Mouse (Mus musculus): ENCODE data around the gene Colgalt1. TPM values are rescaled to one million over a fixed set of nuclear protein-coding genes. Genes with fewer than 3 reads are reported as not detected.

Gene Colgalt1
- polyA plus RNA-seq, 1 experiment from 2014 or later = 67.2 TPM

- H3K9me3 ChIP-seq = no peaks in the 10 kb centered on the region
- H3K4me3 ChIP-seq = no peak overlapping the region
- 0 out of 2 replicates have a peak overlapping the region, but pooled peaks have one; percentile 8 for H3K9ac ChIP-seq
- H3K36me3 ChIP-seq = no peaks in the 10 kb centered on the region
- 76% methylated on average over 9 of the region's 9 CpGs for WGBS
- H3K4me1 ChIP-seq = peaks cover 28% of the 10 kb centered on the region
- peak overlapping the region; percentile 89 for H3K4me2 ChIP-seq (replicated peaks)
- H3K27ac ChIP-seq = no peak overlapping the region; the same call in 1 of the 2 replicates
- ATAC-seq (ENCODE audit: low FRiP score, low read depth) = no peak
- H3K27me3 ChIP-seq (replicated peaks) = peaks cover 10% of the 10 kb centered on the region
Observed at GRCm38 (mm10) chr8:71572847-71573633, 37.8 kb upstream of the Colgalt1 start.

GRCm38 (mm10) chr8:71574426-71574825 lies 36.4 kb upstream of the Colgalt1 start:
- Histone ChIP-seq H3K4me3 (no peak overlapping the region), H3K4me2 (replicated peaks) (no peak overlapping the region), H3K27me3 (replicated peaks) (no peaks in the 10 kb centered on the region), H3K36me3 (peaks cover 2% of the 10 kb centered on the region; the same call in 1 of the 2 replicates), H3K9me3 (no peaks in the 10 kb centered on the region), H3K9ac (no peak overlapping the region), H3K4me1 (peaks cover 20% of the 10 kb centered on the region), H3K27ac (no peak overlapping the region)
- 78% methylated on average over 7 of the region's 7 CpGs for whole genome bisulfite sequencing
- no peak for ATAC-seq (ENCODE audit: low FRiP score, low read depth)

GRCm38 (mm10) chr8:71575020-71575419 lies 35.8 kb upstream of the Colgalt1 start:
- ATAC-seq (ENCODE audit: low FRiP score, low read depth) = no peak

GRCm38 (mm10) chr8:71577856-71578387 lies 32.9 kb upstream of the Colgalt1 start:
- no peaks in the 10 kb centered on the region for H3K27me3 ChIP-seq (replicated peaks)
- H3K4me3 ChIP-seq = no peak overlapping the region
- no peak overlapping the region for H3K9ac ChIP-seq
- H3K9me3 ChIP-seq = no peaks in the 10 kb centered on the region
- no peak for ATAC-seq (ENCODE audit: low FRiP score, low read depth)
- H3K4me2 ChIP-seq (replicated peaks) = no peak overlapping the region
- H3K36me3 ChIP-seq = peaks cover 15% of the 10 kb centered on the region
- H3K27ac ChIP-seq = no peak overlapping the region
- 0 out of 2 replicates have a peak, but pooled peaks cover 5% of the 10 kb centered on the region for H3K4me1 ChIP-seq
- 82% methylated on average over 4 of the region's 4 CpGs for WGBS

More at GRCm38 (mm10) chr8:71575020-71575419, 35.8 kb upstream of the Colgalt1 start:
- Histone ChIP-seq H3K9me3 (no peaks in the 10 kb centered on the region), H3K27me3 (replicated peaks) (no peaks in the 10 kb centered on the region), H3K36me3 (peaks cover 7% of the 10 kb centered on the region; the same call in 1 of the 2 replicates), H3K4me3 (no peak overlapping the region), H3K27ac (no peak overlapping the region), H3K4me1 (peaks cover 20% of the 10 kb centered on the region), H3K9ac (no peak overlapping the region), H3K4me2 (replicated peaks) (no peak overlapping the region)
- 81% methylated on average over 1 of the region's 1 CpGs for WGBS

GRCm38 (mm10) chr8:71579009-71579408 lies 31.8 kb upstream of the Colgalt1 start:
- H3K27ac ChIP-seq = no peak overlapping the region
- no peak for ATAC-seq (ENCODE audit: low FRiP score, low read depth)
- 82% methylated on average over 1 of the region's 1 CpGs for WGBS

GRCm38 (mm10) chr8:71579476-71579875 lies 31.3 kb upstream of the Colgalt1 start:
- Histone ChIP-seq H3K4me3 (no peak overlapping the region), H3K27ac (no peak overlapping the region), H3K27me3 (replicated peaks) (no peaks in the 10 kb centered on the region), H3K4me1 (no peaks in the 10 kb centered on the region), H3K9ac (no peak overlapping the region), H3K36me3 (peaks cover 22% of the 10 kb centered on the region), H3K9me3 (no peaks in the 10 kb centered on the region), H3K4me2 (replicated peaks) (no peak overlapping the region)
- ATAC-seq (ENCODE audit: low FRiP score, low read depth) = no peak
- 89% methylated on average over 14 of the region's 14 CpGs for WGBS

More at GRCm38 (mm10) chr8:71579009-71579408, 31.8 kb upstream of the Colgalt1 start:
- Histone ChIP-seq H3K27me3 (replicated peaks) (no peaks in the 10 kb centered on the region), H3K4me1 (no peaks in the 10 kb centered on the region), H3K9ac (no peak overlapping the region), H3K9me3 (no peaks in the 10 kb centered on the region), H3K4me3 (no peak overlapping the region), H3K4me2 (replicated peaks) (no peak overlapping the region), H3K36me3 (peaks cover 18% of the 10 kb centered on the region)

GRCm38 (mm10) chr8:71580201-71580600 lies 30.6 kb upstream of the Colgalt1 start:
- no peak overlapping the region for H3K4me2 ChIP-seq (replicated peaks)
- peaks cover 30% of the 10 kb centered on the region for H3K36me3 ChIP-seq
- H3K9me3 ChIP-seq = no peaks in the 10 kb centered on the region
- WGBS = 36% methylated on average over 9 of the region's 9 CpGs
- no peak overlapping the region for H3K4me3 ChIP-seq
- no peak overlapping the region for H3K9ac ChIP-seq
- H3K4me1 ChIP-seq = no peaks in the 10 kb centered on the region
- H3K27me3 ChIP-seq (replicated peaks) = no peaks in the 10 kb centered on the region
- no peak for ATAC-seq (ENCODE audit: low FRiP score, low read depth)
- H3K27ac ChIP-seq = no peak overlapping the region

GRCm38 (mm10) chr8:71586891-71587290 lies 23.9 kb upstream of the Colgalt1 start:
- Histone ChIP-seq H3K36me3 (peaks cover 35% of the 10 kb centered on the region), H3K9me3 (no peaks in the 10 kb centered on the region), H3K27ac (no peak overlapping the region), H3K27me3 (replicated peaks) (no peaks in the 10 kb centered on the region), H3K4me3 (no peak overlapping the region), H3K9ac (no peak overlapping the region), H3K4me2 (replicated peaks) (no peak overlapping the region), H3K4me1 (peaks cover 13% of the 10 kb centered on the region)
- 89% methylated on average over 2 of the region's 2 CpGs for WGBS
- ATAC-seq (ENCODE audit: low FRiP score, low read depth) = peak; percentile 21; the same call in 1 of the 2 replicates

- peaks cover 35% of the 10 kb centered on the region for H3K36me3 ChIP-seq
- no peak overlapping the region for H3K9ac ChIP-seq
- no peak for ATAC-seq (ENCODE audit: low FRiP score, low read depth)
- H3K27ac ChIP-seq = no peak overlapping the region
- no peak overlapping the region for H3K4me2 ChIP-seq (replicated peaks)
- peaks cover 26% of the 10 kb centered on the region for H3K4me1 ChIP-seq
- H3K9me3 ChIP-seq = no peaks in the 10 kb centered on the region
- no peaks in the 10 kb centered on the region for H3K27me3 ChIP-seq (replicated peaks)
- H3K4me3 ChIP-seq = no peak overlapping the region
- 73% methylated on average over 3 of the region's 3 CpGs for WGBS
Observed at GRCm38 (mm10) chr8:71588762-71589161, 22.0 kb upstream of the Colgalt1 start.

GRCm38 (mm10) chr8:71591017-71591416 lies 19.8 kb upstream of the Colgalt1 start:
- 37% methylated on average over 5 of the region's 5 CpGs for WGBS
- H3K9me3 ChIP-seq = no peaks in the 10 kb centered on the region
- H3K27ac ChIP-seq = no peak overlapping the region
- H3K4me3 ChIP-seq = peak overlapping the region; percentile 78
- peaks cover 17% of the 10 kb centered on the region; the same call in 1 of the 2 replicates for H3K36me3 ChIP-seq
- no peaks in the 10 kb centered on the region for H3K27me3 ChIP-seq (replicated peaks)
- peak overlapping the region; percentile 96 for H3K4me2 ChIP-seq (replicated peaks)
- ATAC-seq (ENCODE audit: low FRiP score, low read depth) = no peak
- H3K4me1 ChIP-seq = peaks cover 29% of the 10 kb centered on the region
- peak overlapping the region; percentile 94 for H3K9ac ChIP-seq

- Histone ChIP-seq H3K27me3 (replicated peaks) (no peaks in the 10 kb centered on the region), H3K27ac (peak within 1 kb of the TSS; percentile 95), H3K9me3 (no peaks in the 10 kb centered on the region), H3K9ac (peak within 1 kb of the TSS; percentile 94), H3K36me3 (peaks cover 13% of the 10 kb centered on the region; the same call in 1 of the 2 replicates), H3K4me1 (peaks cover 29% of the 10 kb centered on the region), H3K4me2 (replicated peaks) (peak within 1 kb of the TSS; percentile 96), H3K4me3 (peak within 1 kb of the TSS; percentile 78)
- peak; percentile 89 for ATAC-seq (ENCODE audit: low FRiP score, low read depth)
- WGBS = under 1% methylated on average over 71 of the region's 71 CpGs
Observed at GRCm38 (mm10) chr8:71591471-71592373, 19.1 kb upstream of the Colgalt1 start, which contains the start of gene Pgls. Pgls (plus strand) TSS chr8:71592176.

Measured in neural tube, embryonic 12.5 days (tissue).